Mouse (Mus musculus) spleen, postnatal 4 days (tissue): ENCODE results near the gene Arid1b.

Experiments
- DNase-seq, 2 experiments: peaks; one replicate each; pipeline ENCODE4 v3.0.0; 2022; ENCODE audit warnings: low spot score in 2 of 2

Arid1b gene

GRCm38 (mm10) chr17:5112116-5112515, 118.0 kb downstream of the Arid1b start:
- DNase-seq = no peak

- no peak for DNase-seq
Measured at GRCm38 (mm10) chr17:5115952-5116351, 121.8 kb downstream of the Arid1b start.

- no peak for DNase-seq
Measured at GRCm38 (mm10) chr17:5116990-5117389, 122.9 kb downstream of the Arid1b start.

- no peak for DNase-seq
Measured at GRCm38 (mm10) chr17:5118171-5118570, 124.0 kb downstream of the Arid1b start.

GRCm38 (mm10) chr17:5124643-5125042, 130.5 kb downstream of the Arid1b start:
- no peak for DNase-seq

GRCm38 (mm10) chr17:5125084-5125855, 131.1 kb downstream of the Arid1b start:
- DNase-seq = no peak

GRCm38 (mm10) chr17:5125856-5126806, 132.0 kb downstream of the Arid1b start:
- no peak for DNase-seq

- DNase-seq = no peak
Measured at GRCm38 (mm10) chr17:5129606-5130005, 135.5 kb downstream of the Arid1b start.

GRCm38 (mm10) chr17:5130116-5130515, 136.0 kb downstream of the Arid1b start:
- no peak for DNase-seq

- no peak for DNase-seq
Measured at GRCm38 (mm10) chr17:5131706-5132105, 137.6 kb downstream of the Arid1b start.

GRCm38 (mm10) chr17:5132296-5132986, 138.3 kb downstream of the Arid1b start:
- no peak for DNase-seq

- DNase-seq = no peak
Measured at GRCm38 (mm10) chr17:5132987-5133355, 138.8 kb downstream of the Arid1b start.

- DNase-seq = no peak
Measured at GRCm38 (mm10) chr17:5133831-5134230, 139.7 kb downstream of the Arid1b start.

GRCm38 (mm10) chr17:5134271-5134670, 140.1 kb downstream of the Arid1b start:
- no peak for DNase-seq

GRCm38 (mm10) chr17:5137936-5138335, 143.8 kb downstream of the Arid1b start:
- no peak for DNase-seq

- DNase-seq = peak in 1 of 2 experiments; percentile 28
Measured at GRCm38 (mm10) chr17:5138641-5139205, 144.6 kb downstream of the Arid1b start.

- no peak for DNase-seq
Measured at GRCm38 (mm10) chr17:5139553-5139952, 145.4 kb downstream of the Arid1b start.

- no peak for DNase-seq
Measured at GRCm38 (mm10) chr17:5143735-5144439, 149.8 kb downstream of the Arid1b start.

- no peak for DNase-seq
Measured at GRCm38 (mm10) chr17:5150660-5151063, 156.5 kb downstream of the Arid1b start.

- DNase-seq = no peak
Measured at GRCm38 (mm10) chr17:5151852-5152251, 157.7 kb downstream of the Arid1b start.

GRCm38 (mm10) chr17:5153461-5153860, 159.3 kb downstream of the Arid1b start:
- DNase-seq = no peak
